Mouse (Mus musculus): ENCODE measurements around the gene Exosc5. TPM values are rescaled to one million over a fixed set of nuclear protein-coding genes. Genes with fewer than 3 reads are reported as not detected.

Exosc5 gene
- total and polyA plus RNA-seq, 3 experiments, result 109 to 134 TPM; not detected in 1

DNA sequence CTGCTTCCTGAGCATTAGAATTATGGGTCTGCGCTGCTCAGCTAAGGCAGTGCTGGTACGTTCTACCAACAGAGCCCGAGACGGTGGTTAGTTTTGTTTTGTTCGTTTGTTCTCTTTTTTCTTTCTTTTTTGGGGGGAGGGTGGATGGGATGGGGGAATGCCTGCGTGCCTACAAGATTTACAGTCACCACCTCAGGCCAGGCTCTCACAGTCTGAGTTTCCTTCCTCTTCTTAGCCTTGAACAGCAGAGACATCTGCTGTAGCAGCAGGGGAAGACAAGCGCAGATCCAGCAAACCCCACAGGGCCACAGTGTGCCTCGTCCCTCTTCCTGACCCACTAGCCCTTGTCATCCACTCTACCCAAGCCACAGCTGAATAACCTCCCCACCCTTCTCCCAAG is 7.7 kb upstream of the Exosc5 start:
- Histone ChIP-seq H3K79me2 (ENCODE audit: control insufficient read depth, insufficient read depth, low read length, poor library complexity) (no peaks in the 10 kb centered on the region), H3K9ac (ENCODE audit: control insufficient read depth, low read depth, low read length, poor library complexity, severe bottlenecking) (peak overlapping the region; percentile 49), H3K4me1 (ENCODE audit: control insufficient read depth in 1 of 2, insufficient read depth in 2 of 2, low read length in 2 of 2) (no peaks in the 10 kb centered on the region), H3K36me3 (ENCODE audit: control insufficient read depth in 1 of 2, insufficient read depth in 2 of 2, low read length in 2 of 2) (no peaks in the 10 kb centered on the region), H3K9me3 (replicated peaks; ENCODE audit: insufficient read depth, low read length) (no peaks in the 10 kb centered on the region), H3K27me3 (ENCODE audit: control insufficient read depth in 1 of 2, insufficient read depth in 2 of 2, low read length in 2 of 2) (no peaks in the 10 kb centered on the region), H3K4me3 (ENCODE audit: control insufficient read depth in 1 of 2, insufficient read depth in 1 of 2, low read depth in 2 of 2, low read length in 2 of 2) (peak overlapping the region; percentile 28 to 46), H3K27ac (ENCODE audit: control insufficient read depth, low read depth, low read length) (no peak overlapping the region; the same call in 1 of the 2 replicates)
- TF ChIP-seq E2F4 (IDR thresholded peaks at IDR 0.05; ENCODE audit: borderline replicate concordance, low read depth, low read length) (no peak), CTCF (IDR thresholded peaks at IDR 0.05 in 2 of 3, conservative IDR thresholded peaks at IDR 0.05 in 1 of 3; ENCODE audit: control insufficient read depth in 1 of 3, insufficient read depth in 1 of 3, low read depth in 2 of 3, low read length in 3 of 3, poor library complexity in 1 of 3, severe bottlenecking in 1 of 3) (peak in 2 of 3 experiments; percentile 19 to 53; a peak in 3 of 6 replicates), SMC3 (IDR thresholded peaks at IDR 0.05; ENCODE audit: low read depth, low read length) (peak; percentile 45), HCFC1 (IDR thresholded peaks at IDR 0.05; ENCODE audit: low read depth, low read length) (0 out of 2 replicates have a peak, but pooled peaks have one; percentile 31), TBP (IDR thresholded peaks at IDR 0.05; ENCODE audit: low read depth, low read length) (0 out of 2 replicates have a peak, but pooled peaks have one; percentile 20), POLR2AphosphoS2 (IDR thresholded peaks at IDR 0.05; ENCODE audit: low read length) (no peak), MYC (IDR thresholded peaks at IDR 0.05; ENCODE audit: low read depth, low read length) (no peak), RAD21 (IDR thresholded peaks at IDR 0.05; ENCODE audit: low read depth, low read length) (peak; percentile 57), ZNF384 (IDR thresholded peaks at IDR 0.05; ENCODE audit: low read depth, low read length) (peak; percentile 32), RCOR1 (IDR thresholded peaks at IDR 0.05; ENCODE audit: low read depth, low read length) (0 out of 2 replicates have a peak, but pooled peaks have one; percentile 14), EP300 (IDR thresholded peaks at IDR 0.05; ENCODE audit: low read depth in 1 of 2, low read length in 2 of 2) (peak in 1 of 2 experiments; percentile 12; a peak in 1 of 4 replicates), SIN3A (IDR thresholded peaks at IDR 0.05; ENCODE audit: low read length) (peak; percentile 48; the same call in 1 of the 2 replicates), MXI1 (IDR thresholded peaks at IDR 0.05; ENCODE audit: low read depth, low read length) (peak; percentile 52; the same call in 1 of the 2 replicates), GABPA (IDR thresholded peaks at IDR 0.05; ENCODE audit: low read depth, low read length) (no peak), KAT2A (conservative IDR thresholded peaks at IDR 0.05; ENCODE audit: low read depth, low read length) (no peak), NRF1 (IDR thresholded peaks at IDR 0.05; ENCODE audit: insufficient read depth, low read depth, low read length, poor library complexity, severe bottlenecking) (0 out of 2 replicates have a peak, but pooled peaks have one; percentile 8)
- peak; percentile 72 for DNase-seq (ENCODE audit: low read depth, low spot score)

- Histone ChIP-seq H3K4me3 (ENCODE audit: control insufficient read depth in 1 of 2, insufficient read depth in 1 of 2, low read depth in 2 of 2, low read length in 2 of 2) (peak overlapping the region; percentile 24 to 46), H3K9me3 (replicated peaks; ENCODE audit: insufficient read depth, low read length) (no peaks in the 10 kb centered on the region), H3K27ac (ENCODE audit: control insufficient read depth, low read depth, low read length) (no peak overlapping the region), H3K79me2 (ENCODE audit: control insufficient read depth, insufficient read depth, low read length, poor library complexity) (no peaks in the 10 kb centered on the region), H3K36me3 (ENCODE audit: control insufficient read depth in 1 of 2, insufficient read depth in 2 of 2, low read length in 2 of 2) (no peaks in the 10 kb centered on the region), H3K27me3 (ENCODE audit: control insufficient read depth in 1 of 2, insufficient read depth in 2 of 2, low read length in 2 of 2) (no peaks in the 10 kb centered on the region), H3K9ac (ENCODE audit: control insufficient read depth, low read depth, low read length, poor library complexity, severe bottlenecking) (peak overlapping the region; percentile 49), H3K4me1 (ENCODE audit: control insufficient read depth in 1 of 2, insufficient read depth in 2 of 2, low read length in 2 of 2) (no peaks in the 10 kb centered on the region)
- peak; percentile 63 for DNase-seq (ENCODE audit: low read depth, low spot score)
- TF ChIP-seq TCF12 (IDR thresholded peaks at IDR 0.05; ENCODE audit: low read depth, low read length), result 0 out of 2 replicates have a peak, but pooled peaks have one; percentile 3
- no peak for TF ChIP-seq RAD21 (IDR thresholded peaks at IDR 0.05; ENCODE audit: low read depth, low read length)
- TF ChIP-seq ZNF384 (IDR thresholded peaks at IDR 0.05; ENCODE audit: low read depth, low read length), result peak; percentile 36; the same call in 1 of the 2 replicates
- TF ChIP-seq EP300 (IDR thresholded peaks at IDR 0.05; ENCODE audit: low read depth in 1 of 2, low read length in 2 of 2), result peak in 1 of 2 experiments; percentile 19; a peak in 1 of 4 replicates
- no peak for TF ChIP-seq USF2 (IDR thresholded peaks at IDR 0.05; ENCODE audit: borderline replicate concordance in 1 of 2, insufficient read depth in 1 of 2, low read depth in 1 of 2, low read length in 2 of 2)
- no peak for TF ChIP-seq CHD2 (IDR thresholded peaks at IDR 0.05; ENCODE audit: low read length)
- no peak for TF ChIP-seq E2F4 (IDR thresholded peaks at IDR 0.05; ENCODE audit: borderline replicate concordance, low read depth, low read length)
- TF ChIP-seq GATA1 (IDR thresholded peaks at IDR 0.05; ENCODE audit: low read depth, low read length), result 0 out of 2 replicates have a peak, but pooled peaks have one; percentile 9
Observed at GRCm38 (mm10) chr7:25652244-25652759, 6.7 kb upstream of the Exosc5 start.
